Mouse (Mus musculus) skeletal muscle tissue, postnatal 0 days (tissue): ENCODE results near the gene Gm4881. TPM values are rescaled to one million over a fixed set of nuclear protein-coding genes. Genes with fewer than 3 reads are reported as not detected.

Source experiments
- microRNA-seq, 2 experiments: library from miRNA; unstranded; fragments of <30 nt; microRNA quantifications; one replicate each; pipeline ENCODE4; 2016
- polyA plus RNA-seq: library from polyadenylated mRNA; unstranded; fragments of >200 nt; fragmentation: Nextera tagmentation; extraction: Ambion mirVana; gene quantifications from 2 replicates; pipeline ENCODE4 v1.2.1, GENCODE M21; 2015

Gene Gm4881
- not detected in 2 replicates for polyA plus RNA-seq

GRCm38 (mm10) chr7:24944257-24944950 lies at the start of gene Gm4881:
Gene Gm4881 (minus strand): TSS chr7:24944494.

GRCm38 (mm10) chr7:24971972-24972893 lies 27.9 kb upstream of the Gm4881 start, which contains the start of gene Rabac1:
Gene Rabac1 (minus strand): TSS chr7:24972754.

GRCm38 (mm10) chr7:24902630-24903443 lies 41.5 kb downstream of the Gm4881 start, which contains the start of gene Arhgef1:
Gene Arhgef1 (plus strand): TSS chr7:24902912.

GRCm38 (mm10) chr7:24897224-24897623 lies 47.1 kb downstream of the Gm4881 start, which contains the start of gene Cd79a:
Gene Cd79a (plus strand): TSS chr7:24897381.

GRCm38 (mm10) chr7:24883896-24884692 lies 60.2 kb downstream of the Gm4881 start, which contains the start of gene Rps19:
Gene Rps19 (plus strand): TSS chr7:24884371.

Small RNAs within 50 kb of the gene (microRNA-seq; reads per million reads assigned to microRNA genes)
- 0.71 to 0.85 reads per million in 2 experiments for gene Mir7046
- gene Mir7047 = 0 reads per million in 2 experiments

Other genes with a start within 250 kb of the Gm4881 start
- not detected in 2 replicates for gene BC049730, start 235.3 kb downstream of the Gm4881 start, polyA plus RNA-seq
- gene Gm4763, start 217.6 kb downstream of the Gm4881 start, polyA plus RNA-seq = not detected in 2 replicates
- gene Cd177, start 184.2 kb downstream of the Gm4881 start, polyA plus RNA-seq = 0.05 and 0.07 TPM in 2 replicates
- gene Ceacam10, start 167.3 kb downstream of the Gm4881 start, polyA plus RNA-seq = not detected in 2 replicates
- gene Gm9844, start 82.3 kb downstream of the Gm4881 start, polyA plus RNA-seq = 7.4 and 9.8 TPM in 2 replicates
- not detected in 2 replicates for gene Lypd4, start 74.6 kb downstream of the Gm4881 start, polyA plus RNA-seq
- gene Dmrtc2, start 74.4 kb downstream of the Gm4881 start, polyA plus RNA-seq = not detected in 2 replicates
- 1,449 and 1,636 TPM in 2 replicates for gene Rps19, start 60.1 kb downstream of the Gm4881 start, polyA plus RNA-seq
- 0.29 and 0.58 TPM in 2 replicates for gene Cd79a, start 47.1 kb downstream of the Gm4881 start, polyA plus RNA-seq
- 39.1 and 44.5 TPM in 2 replicates for gene Arhgef1, start 41.6 kb downstream of the Gm4881 start, polyA plus RNA-seq
- 237 and 250 TPM in 2 replicates for gene Rabac1, start 28.3 kb upstream of the Gm4881 start, polyA plus RNA-seq
- 0.13 and 0.19 TPM in 2 replicates for gene Atp1a3, start 61.5 kb upstream of the Gm4881 start, polyA plus RNA-seq
- 1.5 and 2.2 TPM in 2 replicates for gene Grik5, start 127.9 kb upstream of the Gm4881 start, polyA plus RNA-seq
- 9.0 and 9.4 TPM in 2 replicates for gene Zfp574, start 128.1 kb upstream of the Gm4881 start, polyA plus RNA-seq
- 0.42 and 0.46 TPM in 2 replicates for gene Pou2f2, start 235.2 kb upstream of the Gm4881 start, polyA plus RNA-seq